Mouse (Mus musculus): ENCODE data around the gene Chchd1.

- TF ChIP-seq CTCF (conservative IDR thresholded peaks at IDR 0.05; ENCODE audit: insufficient read depth, insufficient read length, low read depth, low read length) (no peak), POLR2A (IDR thresholded peaks at IDR 0.05; ENCODE audit: low read depth, low read length) (no peak)
These were observed 48.0 kb upstream of the Chchd1 start for GRCm38 (mm10) chr14:20654690-20655421.
